ENCODE assay signal across 8 mouse cellular contexts in the genomic region with DNA sequence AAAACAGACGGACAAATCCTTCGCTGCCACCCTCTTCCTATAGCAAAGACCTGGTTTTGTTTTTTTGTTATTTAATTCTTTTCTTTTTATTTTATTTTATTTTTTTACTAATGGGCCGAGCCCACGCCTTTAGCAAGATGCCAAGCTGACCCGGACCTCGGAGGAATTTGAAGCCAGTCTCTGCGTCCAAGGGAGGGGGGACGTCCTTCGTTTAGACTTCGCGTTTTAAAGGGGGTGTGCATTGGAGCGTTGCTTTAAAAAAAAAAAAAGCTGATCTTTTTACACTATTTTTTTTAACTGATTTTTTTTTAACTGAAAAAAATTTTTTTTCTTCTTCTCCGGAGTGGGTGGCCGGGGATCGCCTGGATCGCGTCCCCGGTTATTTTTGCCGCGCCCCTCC. TPM values are rescaled to one million over a fixed set of nuclear protein-coding genes. Genes with fewer than 3 reads are reported as not detected.
DNase-seq lines count a peak whose midpoint lies in the region; ATAC-seq and TF ChIP-seq lines count a peak whose summit lies in the region.

No protein-coding gene starts in this region.

- peak; percentile 37 for DNase-seq in kidney, postnatal 0 days (ENCODE audit: low spot score)
- no peak for DNase-seq in kidney, adult 9 months
- no peak for DNase-seq in embryonic facial prominence, embryonic 14.5 days (ENCODE audit: low spot score)
- DNase-seq in intestine, embryonic 14.5 days (ENCODE audit: low spot score) = no peak
- DNase-seq in natural killer cell, adult 2 months (ENCODE audit: low spot score in 2 of 2) = no peak
- DNase-seq in layer of hippocampus, adult 11-12 months (ENCODE audit: low spot score) = no peak
- no peak for DNase-seq in spleen, postnatal 4 days (ENCODE audit: low spot score in 2 of 2)

- H3K9ac ChIP-seq in kidney, postnatal 0 days (ENCODE audit: low read depth, low read length) = peak overlapping the region; percentile 50; the same call in 1 of the 2 replicates
- peak overlapping the region; percentile 63 for H3K9ac ChIP-seq in embryonic facial prominence, embryonic 14.5 days (ENCODE audit: low read depth, low read length)
- peak overlapping the region; percentile 43; the same call in 1 of the 2 replicates for H3K9ac ChIP-seq in intestine, embryonic 14.5 days (ENCODE audit: low read length)
- peak overlapping the region; percentile 93 for H3K9ac ChIP-seq in midbrain, embryonic 16.5 days (ENCODE audit: low read depth, low read length)

- H3K27me3 ChIP-seq in kidney, postnatal 0 days (ENCODE audit: insufficient read depth, low read length) = peaks cover 22% of the 10 kb centered on the region
- H3K27me3 ChIP-seq in embryonic facial prominence, embryonic 14.5 days (replicated peaks; ENCODE audit: control insufficient read depth, insufficient read depth, low read length) = peaks cover 69% of the 10 kb centered on the region
- peaks cover 59% of the 10 kb centered on the region for H3K27me3 ChIP-seq in intestine, embryonic 14.5 days (replicated peaks; ENCODE audit: control insufficient read depth, insufficient read depth, low read length)
- no peaks in the 10 kb centered on the region for H3K27me3 ChIP-seq in midbrain, embryonic 16.5 days (ENCODE audit: control insufficient read depth, insufficient read depth, low read depth, low read length)

- ATAC-seq in kidney, postnatal 0 days (replicated peaks; ENCODE audit: low FRiP score, low read depth) = no peak
- no peak for ATAC-seq in embryonic facial prominence, embryonic 14.5 days (ENCODE audit: low read depth)
- no peak for ATAC-seq in intestine, embryonic 14.5 days (replicated peaks; ENCODE audit: low FRiP score, low TSS enrichment, low read depth)
- no peak for ATAC-seq in midbrain, embryonic 16.5 days

- H3K36me3 ChIP-seq in kidney, postnatal 0 days (ENCODE audit: insufficient read depth, low read length) = no peaks in the 10 kb centered on the region
- H3K36me3 ChIP-seq in embryonic facial prominence, embryonic 14.5 days (ENCODE audit: control insufficient read depth, insufficient read depth, low read length) = no peaks in the 10 kb centered on the region
- H3K36me3 ChIP-seq in intestine, embryonic 14.5 days (ENCODE audit: control insufficient read depth, insufficient read depth, low read length) = no peaks in the 10 kb centered on the region
- peaks cover 4% of the 10 kb centered on the region; the same call in 1 of the 2 replicates for H3K36me3 ChIP-seq in midbrain, embryonic 16.5 days (ENCODE audit: control insufficient read depth, insufficient read depth, low read length)

- no peak overlapping the region for H3K27ac ChIP-seq in kidney, postnatal 0 days
- no peak overlapping the region for H3K27ac ChIP-seq in embryonic facial prominence, embryonic 14.5 days (replicated peaks; ENCODE audit: low read depth, low read length)
- no peak overlapping the region for H3K27ac ChIP-seq in intestine, embryonic 14.5 days (ENCODE audit: low read depth)
- peak overlapping the region; percentile 87 for H3K27ac ChIP-seq in midbrain, embryonic 16.5 days (ENCODE audit: low read length)

- under 1% methylated on average over 20 of the region's 20 CpGs for WGBS in kidney, postnatal 0 days
- WGBS in embryonic facial prominence, embryonic 14.5 days = under 1% methylated on average over 20 of the region's 20 CpGs
- under 1% methylated on average over 20 of the region's 20 CpGs for WGBS in intestine, embryonic 14.5 days
- WGBS in midbrain, embryonic 16.5 days = 0% methylated on average over 20 of the region's 20 CpGs

- H3K4me2 ChIP-seq in kidney, postnatal 0 days (ENCODE audit: low read length) = peak overlapping the region; percentile 97
- peak overlapping the region; percentile 92 for H3K4me2 ChIP-seq in embryonic facial prominence, embryonic 14.5 days (ENCODE audit: low read depth, low read length)
- H3K4me2 ChIP-seq in intestine, embryonic 14.5 days (ENCODE audit: low read length) = peak overlapping the region; percentile 94
- peak overlapping the region; percentile 61 for H3K4me2 ChIP-seq in midbrain, embryonic 16.5 days (ENCODE audit: low read length)

- H3K4me1 ChIP-seq in kidney, postnatal 0 days (replicated peaks; ENCODE audit: insufficient read depth, low read length) = no peaks in the 10 kb centered on the region
- no peaks in the 10 kb centered on the region for H3K4me1 ChIP-seq in embryonic facial prominence, embryonic 14.5 days (ENCODE audit: control insufficient read depth, insufficient read depth, low read length)
- peaks cover 4% of the 10 kb centered on the region for H3K4me1 ChIP-seq in intestine, embryonic 14.5 days (replicated peaks; ENCODE audit: control insufficient read depth, insufficient read depth, low read length)
- H3K4me1 ChIP-seq in midbrain, embryonic 16.5 days (ENCODE audit: control insufficient read depth, insufficient read depth, low read length) = peaks cover 22% of the 10 kb centered on the region

- peak overlapping the region; percentile 55 for H3K4me3 ChIP-seq in kidney, postnatal 0 days (replicated peaks; ENCODE audit: low read depth, low read length)
- peak overlapping the region; percentile 50 for H3K4me3 ChIP-seq in embryonic facial prominence, embryonic 14.5 days (ENCODE audit: low read depth, low read length)
- peak overlapping the region; percentile 41 for H3K4me3 ChIP-seq in intestine, embryonic 14.5 days (ENCODE audit: low read depth, low read length)
- peak overlapping the region; percentile 67 for H3K4me3 ChIP-seq in midbrain, embryonic 16.5 days (ENCODE audit: low read depth, low read length)

- H3K9me3 ChIP-seq in kidney, postnatal 0 days (replicated peaks; ENCODE audit: low read length) = no peaks in the 10 kb centered on the region; the same call in 1 of the 2 replicates
- H3K9me3 ChIP-seq in embryonic facial prominence, embryonic 14.5 days (ENCODE audit: control insufficient read depth, low read length) = 0 out of 2 replicates have a peak, but pooled peaks cover 7% of the 10 kb centered on the region
- H3K9me3 ChIP-seq in intestine, embryonic 14.5 days (ENCODE audit: control insufficient read depth, low read length) = 0 out of 2 replicates have a peak, but pooled peaks cover 4% of the 10 kb centered on the region
- no peaks in the 10 kb centered on the region for H3K9me3 ChIP-seq in midbrain, embryonic 16.5 days (replicated peaks; ENCODE audit: control insufficient read depth, low read length, poor library complexity, severe bottlenecking)

- no peak for TF ChIP-seq CTCF in kidney, postnatal 0 days (IDR thresholded peaks at IDR 0.05; ENCODE audit: low read depth)

RNA-seq across cellular contexts. Expression of a gene that starts 26.7 kb away (rescaled TPM):
- polyA plus RNA-seq in kidney, postnatal 0 days (2015; fragmentation: Nextera tagmentation; extraction: Ambion mirVana) = 4.3 and 6.6 TPM in 2 replicates
- 4.5 and 5.8 TPM in 2 replicates for polyA plus RNA-seq in embryonic facial prominence, embryonic 14.5 days (2014; fragmentation: Nextera tagmentation; extraction: Ambion mirVana)
- 4.6 and 5.1 TPM in 2 replicates for polyA plus RNA-seq in intestine, embryonic 14.5 days (2014; fragmentation: Nextera tagmentation; extraction: Ambion mirVana)
- polyA plus RNA-seq in midbrain, embryonic 16.5 days (2015; fragmentation: Nextera tagmentation; extraction: Ambion mirVana) = 19.9 and 20.0 TPM in 2 replicates

Comparison
In these comparisons a context has a peak if more than half of its experiments do, and no peak if none do; other contexts are left out.
1. H3K9ac ChIP-seq: peak in every context shown above with its lines; median percentile 93 in midbrain, embryonic 16.5 days; 63 in embryonic facial prominence, embryonic 14.5 days; 50 in kidney, postnatal 0 days; 43 in intestine, embryonic 14.5 days.